ENCODE assay signal across 7 mouse cellular contexts in genomic region chr14:55161098-55161634, GRCm38 (mm10). TPM values are rescaled to one million over a fixed set of nuclear protein-coding genes. Genes with fewer than 3 reads are reported as not detected.
A peak's percentile ranks its signal among the peaks of the same experiment; 100 is the strongest.
DNase-seq lines count a peak whose midpoint lies in the region; ATAC-seq lines count a peak whose summit lies in the region.

No protein-coding gene starts in this region.

- intact Hi-C loops in gastrocnemius, postnatal 36 days (cut with DNase I), result loop anchor here (2.0 to 5.0 kb wide), 2 partner anchors 38 to 276 kb away; no protein-coding TSS in a partner anchor
- intact Hi-C loops in left cerebral cortex, postnatal 25 days (cut with DNase I), result no loop called here

- peak overlapping the region; percentile 50 for H3K4me2 ChIP-seq in intestine, embryonic 15.5 days (replicated peaks)

- peaks cover 5% of the 10 kb centered on the region; the same call in 1 of the 2 replicates for H3K4me1 ChIP-seq in intestine, embryonic 15.5 days (replicated peaks)
- H3K4me1 ChIP-seq in midbrain, embryonic 10.5 days, result peaks cover 5% of the 10 kb centered on the region

- peak overlapping the region; percentile 51; the same call in 1 of the 2 replicates for H3K27ac ChIP-seq in intestine, embryonic 15.5 days
- peak overlapping the region; percentile 55; the same call in 1 of the 2 replicates for H3K27ac ChIP-seq in midbrain, embryonic 10.5 days (replicated peaks)

- no peak overlapping the region for H3K9ac ChIP-seq in intestine, embryonic 15.5 days

- no peak overlapping the region for H3K4me3 ChIP-seq in intestine, embryonic 15.5 days (replicated peaks)
- H3K4me3 ChIP-seq in midbrain, embryonic 10.5 days, result peak overlapping the region; percentile 41

- no peaks in the 10 kb centered on the region for H3K27me3 ChIP-seq in intestine, embryonic 15.5 days (replicated peaks)
- no peaks in the 10 kb centered on the region for H3K27me3 ChIP-seq in midbrain, embryonic 10.5 days (ENCODE audit: low read depth, poor library complexity, severe bottlenecking)

- DNase-seq in adrenal gland, adult (ENCODE audit: inconsistent age in 2 of 2, low spot score in 1 of 2), result peak; percentile 65 to 91
- peak; percentile 79 for DNase-seq in embryo, embryonic 11 days
- peak; percentile 62 to 69 for DNase-seq in gastrocnemius, postnatal 36 days
- peak; percentile 70 to 72 for DNase-seq in left cerebral cortex, postnatal 25 days (ENCODE audit: low spot score in 2 of 2)
- peak; percentile 72 for DNase-seq in midbrain, embryonic 10.5 days (ENCODE audit: low spot score)
- peak; percentile 78 for DNase-seq in right cerebral cortex, postnatal 4 days

- 27% methylated on average over 14 of the region's 14 CpGs for WGBS in intestine, embryonic 15.5 days
- WGBS in midbrain, embryonic 10.5 days, result 34% methylated on average over 14 of the region's 14 CpGs

- H3K9me3 ChIP-seq in intestine, embryonic 15.5 days, result no peaks in the 10 kb centered on the region
- H3K9me3 ChIP-seq in midbrain, embryonic 10.5 days (replicated peaks), result no peaks in the 10 kb centered on the region

- H3K36me3 ChIP-seq in intestine, embryonic 15.5 days, result no peaks in the 10 kb centered on the region
- H3K36me3 ChIP-seq in midbrain, embryonic 10.5 days, result no peaks in the 10 kb centered on the region

- ATAC-seq in intestine, embryonic 15.5 days, result peak; percentile 55

RNA-seq across cellular contexts. Expression of gene Jph4, which starts 44.4 kb away (rescaled TPM):
- under 1 TPM; 0.17 to 0.23 TPM for total RNA-seq in gastrocnemius, postnatal 36 days (2021)
- 1.6 and 1.7 TPM in 2 replicates for polyA plus RNA-seq in intestine, embryonic 15.5 days (2015; fragmentation: Nextera tagmentation; extraction: Ambion mirVana)
- total RNA-seq in left cerebral cortex, postnatal 25 days (2021), result 100 to 1,000 TPM; 317 to 338 TPM
- polyA plus RNA-seq in midbrain, embryonic 10.5 days (2016; fragmentation: Nextera tagmentation; extraction: Ambion mirVana), result 0.53 and 1.2 TPM in 2 replicates

RNA-seq across cellular contexts. Expression of gene Ap1g2, which starts 54.8 kb away (rescaled TPM):
- total RNA-seq in gastrocnemius, postnatal 36 days (2021), result 1 to 10 TPM; 4.0 to 5.1 TPM
- 71.9 and 73.9 TPM in 2 replicates for polyA plus RNA-seq in intestine, embryonic 15.5 days (2015; fragmentation: Nextera tagmentation; extraction: Ambion mirVana)
- 10 to 100 TPM; 10.3 to 11.3 TPM for total RNA-seq in left cerebral cortex, postnatal 25 days (2021)
- 12.7 and 15.0 TPM in 2 replicates for polyA plus RNA-seq in midbrain, embryonic 10.5 days (2016; fragmentation: Nextera tagmentation; extraction: Ambion mirVana)

Comparison
In these comparisons a context has a peak if more than half of its experiments do, and no peak if none do; other contexts are left out.
1. RNA of gene Jph4, which starts 44.4 kb away (total RNA-seq): 317 to 338 TPM in left cerebral cortex, postnatal 25 days; 0.17 to 0.23 TPM in gastrocnemius, postnatal 36 days; every median in the first group is over 100 times any median in the second.
2. Peak in every context shown above with its lines, with median percentiles within 50 percentile points of each other: DNase-seq.